Mouse (Mus musculus): Measurements from ENCODE around the gene Ttc38. TPM values are rescaled to one million over a fixed set of nuclear protein-coding genes. Genes with fewer than 3 reads are reported as not detected.
A peak's percentile ranks its signal among the peaks of the same experiment; 100 is the strongest.

The Ttc38 gene
- polyA plus RNA-seq, 1 experiment from 2014 or later: 4.2 TPM

DNA sequence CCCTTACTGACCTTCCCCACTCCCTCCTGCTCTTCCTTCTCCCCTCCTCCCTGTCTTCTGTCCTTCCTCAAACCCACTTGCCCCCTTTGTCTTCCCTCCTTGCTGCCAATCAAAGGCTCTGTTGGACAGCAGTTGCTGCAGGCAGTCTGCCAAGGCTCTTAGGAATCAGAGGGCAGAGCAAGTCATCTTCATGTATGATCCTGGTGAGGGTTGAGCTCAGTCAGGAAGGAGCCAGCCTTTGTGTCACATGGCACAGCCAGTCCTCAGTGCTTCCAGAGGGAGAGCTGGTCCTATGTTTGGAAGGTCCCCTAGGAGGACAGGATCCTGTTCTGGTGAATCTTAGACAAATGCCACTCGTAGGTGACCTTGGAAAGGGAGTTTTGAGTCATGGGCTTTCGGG, 29.2 kb upstream of the Ttc38 start:
- Histone ChIP-seq H3K27me3 (replicated peaks) (no peaks in the 10 kb centered on the region), H3K9ac (no peak overlapping the region), H3K4me2 (no peak overlapping the region), H3K9me3 (no peaks in the 10 kb centered on the region), H3K4me3 (no peak overlapping the region), H3K27ac (replicated peaks) (0 out of 2 replicates have a peak overlapping the region, but pooled peaks have one; percentile 20), H3K4me1 (peaks cover 4% of the 10 kb centered on the region), H3K36me3 (peaks cover 7% of the 10 kb centered on the region; the same call in 1 of the 2 replicates)
- ATAC-seq (ENCODE audit: extremely low read depth, insufficient number of reproducible peaks, low FRiP score, low TSS enrichment): no peak
- WGBS: 66% methylated on average over 2 of the region's 2 CpGs

- WGBS: 53% methylated on average over 4 of the region's 4 CpGs
- H3K4me3 ChIP-seq: no peak overlapping the region
Observed at GRCm38 (mm10) chr15:85806886-85807285, 25.2 kb upstream of the Ttc38 start.

DNA sequence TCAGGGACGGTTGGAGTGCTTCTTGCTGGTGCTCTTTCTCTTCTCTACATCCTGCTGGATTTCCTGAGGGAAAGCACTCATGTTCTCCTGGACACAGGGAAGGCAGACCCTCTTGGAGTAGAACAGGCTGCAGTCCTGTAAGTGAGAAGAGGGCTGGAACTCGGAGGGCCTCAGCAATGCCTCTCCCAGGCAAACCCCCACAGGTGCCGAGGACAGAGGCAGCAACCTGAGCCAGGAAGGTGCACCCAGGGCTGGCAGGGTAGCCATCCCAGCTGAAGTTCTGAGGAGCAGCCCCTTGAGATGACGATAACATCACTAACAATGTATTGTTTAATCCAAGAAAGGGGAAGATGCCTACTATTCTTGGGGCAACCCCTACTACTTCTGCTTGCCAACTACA, 24.7 kb upstream of the Ttc38 start:
- H3K27ac ChIP-seq (replicated peaks): no peak overlapping the region
- no peak overlapping the region for H3K4me2 ChIP-seq
- no peak overlapping the region for H3K4me3 ChIP-seq
- no peak for ATAC-seq (ENCODE audit: extremely low read depth, insufficient number of reproducible peaks, low FRiP score, low TSS enrichment)
- H3K36me3 ChIP-seq: peaks cover 7% of the 10 kb centered on the region; the same call in 1 of the 2 replicates
- no peaks in the 10 kb centered on the region for H3K27me3 ChIP-seq (replicated peaks)
- H3K4me1 ChIP-seq: peaks cover 30% of the 10 kb centered on the region
- no peaks in the 10 kb centered on the region for H3K9me3 ChIP-seq
- H3K9ac ChIP-seq: no peak overlapping the region
- 82% methylated on average over 4 of the region's 4 CpGs for whole genome bisulfite sequencing

More at GRCm38 (mm10) chr15:85806886-85807285, 25.2 kb upstream of the Ttc38 start:
- peaks cover 25% of the 10 kb centered on the region for H3K4me1 ChIP-seq
- H3K27me3 ChIP-seq (replicated peaks): no peaks in the 10 kb centered on the region
- no peak overlapping the region for H3K4me2 ChIP-seq
- no peaks in the 10 kb centered on the region for H3K9me3 ChIP-seq
- peaks cover 7% of the 10 kb centered on the region; the same call in 1 of the 2 replicates for H3K36me3 ChIP-seq
- H3K9ac ChIP-seq: no peak overlapping the region
- no peak overlapping the region for H3K27ac ChIP-seq (replicated peaks)
- no peak for ATAC-seq (ENCODE audit: extremely low read depth, insufficient number of reproducible peaks, low FRiP score, low TSS enrichment)

- H3K9me3 ChIP-seq: no peaks in the 10 kb centered on the region
- no peak overlapping the region for H3K4me2 ChIP-seq
- no peak overlapping the region for H3K9ac ChIP-seq
- WGBS: 82% methylated on average over 6 of the region's 6 CpGs
- peaks cover 29% of the 10 kb centered on the region for H3K4me1 ChIP-seq
- ATAC-seq (ENCODE audit: extremely low read depth, insufficient number of reproducible peaks, low FRiP score, low TSS enrichment): no peak
- H3K4me3 ChIP-seq: no peak overlapping the region
- H3K27me3 ChIP-seq (replicated peaks): no peaks in the 10 kb centered on the region
- peaks cover 7% of the 10 kb centered on the region; the same call in 1 of the 2 replicates for H3K36me3 ChIP-seq
- H3K27ac ChIP-seq (replicated peaks): no peak overlapping the region
Observed at GRCm38 (mm10) chr15:85808031-85808430, 24.1 kb upstream of the Ttc38 start.

DNA sequence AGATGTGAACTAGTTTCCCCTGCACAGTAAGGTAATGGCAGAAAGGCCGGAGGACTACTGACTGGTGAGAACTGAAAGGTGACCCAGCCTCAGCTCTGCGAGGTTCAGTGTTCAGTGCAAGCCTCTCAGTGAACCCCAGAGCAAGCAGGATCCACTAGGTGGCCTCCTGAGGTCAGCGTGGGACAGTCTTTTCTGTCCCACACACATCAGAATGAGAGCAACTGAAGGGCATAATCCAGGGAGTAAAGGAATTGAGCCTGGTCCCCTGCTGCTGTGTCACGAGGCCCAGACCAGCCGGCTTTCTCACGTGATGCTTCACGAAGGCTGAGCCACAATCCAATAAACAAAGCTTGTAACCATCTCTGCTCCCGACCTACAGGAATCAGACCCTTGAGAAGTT, 23.7 kb upstream of the Ttc38 start:
- no peak overlapping the region for H3K4me3 ChIP-seq
- no peak overlapping the region for H3K27ac ChIP-seq (replicated peaks)
- H3K4me2 ChIP-seq: no peak overlapping the region
- peaks cover 7% of the 10 kb centered on the region; the same call in 1 of the 2 replicates for H3K36me3 ChIP-seq
- no peaks in the 10 kb centered on the region for H3K27me3 ChIP-seq (replicated peaks)
- H3K4me1 ChIP-seq: peaks cover 28% of the 10 kb centered on the region
- WGBS: 58% methylated on average over 8 of the region's 8 CpGs
- no peak overlapping the region for H3K9ac ChIP-seq
- H3K9me3 ChIP-seq: no peaks in the 10 kb centered on the region
- ATAC-seq (ENCODE audit: extremely low read depth, insufficient number of reproducible peaks, low FRiP score, low TSS enrichment): no peak

DNA sequence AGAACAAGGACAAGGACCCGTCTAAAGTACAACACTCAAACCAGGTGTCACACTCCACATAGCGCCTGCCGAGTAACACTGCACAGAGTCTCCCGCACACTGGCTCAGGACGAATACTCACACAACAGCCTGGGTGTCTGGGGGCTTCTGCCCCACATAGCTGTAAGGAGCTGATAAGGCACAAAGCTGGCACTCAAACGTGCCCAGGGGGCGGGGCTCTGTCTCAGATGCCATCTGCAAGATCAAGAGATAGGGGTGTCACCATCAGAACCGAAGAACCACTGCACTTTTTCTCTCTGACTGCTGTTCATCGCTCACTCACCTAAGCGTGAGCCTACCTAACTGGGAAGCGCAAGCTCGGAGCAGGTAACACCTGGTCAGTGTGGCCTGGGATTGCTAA, 23.0 kb upstream of the Ttc38 start:
- H3K9ac ChIP-seq: no peak overlapping the region
- WGBS: 79% methylated on average over 12 of the region's 12 CpGs
- no peak for ATAC-seq (ENCODE audit: extremely low read depth, insufficient number of reproducible peaks, low FRiP score, low TSS enrichment)

DNA sequence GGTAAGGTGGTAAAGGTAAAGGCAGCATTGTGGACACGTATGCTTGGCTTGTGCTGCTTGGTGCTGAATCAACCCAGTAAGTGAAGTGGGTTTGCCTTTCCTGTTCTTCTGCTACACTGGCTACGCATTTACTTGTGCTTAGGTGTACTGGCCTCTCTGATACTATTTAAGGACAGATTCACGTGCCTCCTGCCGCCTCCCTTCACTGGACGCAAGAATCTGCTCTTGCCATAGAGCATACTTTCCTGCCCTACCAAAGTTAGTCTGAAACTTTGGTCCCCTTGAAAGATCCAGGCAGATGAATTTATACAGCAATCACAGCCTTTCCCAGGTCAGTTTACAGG, 21.7 kb upstream of the Ttc38 start:
- 53% methylated on average over 5 of the region's 5 CpGs for WGBS
- H3K4me2 ChIP-seq: peak overlapping the region; percentile 70
- H3K9me3 ChIP-seq: no peaks in the 10 kb centered on the region
- 0 out of 2 replicates have a peak, but pooled peaks cover 3% of the 10 kb centered on the region for H3K27me3 ChIP-seq (replicated peaks)
- peak overlapping the region; percentile 96 for H3K27ac ChIP-seq (replicated peaks)
- peaks cover 7% of the 10 kb centered on the region; the same call in 1 of the 2 replicates for H3K36me3 ChIP-seq
- peak overlapping the region; percentile 93 for H3K9ac ChIP-seq
- H3K4me3 ChIP-seq: peak overlapping the region; percentile 78
- no peak for ATAC-seq (ENCODE audit: extremely low read depth, insufficient number of reproducible peaks, low FRiP score, low TSS enrichment)
- H3K4me1 ChIP-seq: peaks cover 28% of the 10 kb centered on the region

More for the DNA sequence above, 23.0 kb upstream of the Ttc38 start:
- H3K4me3 ChIP-seq: no peak overlapping the region
- peaks cover 28% of the 10 kb centered on the region for H3K4me1 ChIP-seq
- H3K36me3 ChIP-seq: peaks cover 7% of the 10 kb centered on the region; the same call in 1 of the 2 replicates
- H3K9me3 ChIP-seq: no peaks in the 10 kb centered on the region
- no peak overlapping the region for H3K27ac ChIP-seq (replicated peaks)
- no peak overlapping the region for H3K4me2 ChIP-seq
- no peaks in the 10 kb centered on the region for H3K27me3 ChIP-seq (replicated peaks)

- peak; percentile 77 for ATAC-seq (ENCODE audit: extremely low read depth, insufficient number of reproducible peaks, low FRiP score, low TSS enrichment)
- Histone ChIP-seq H3K4me1 (peaks cover 28% of the 10 kb centered on the region), H3K4me3 (peak overlapping the region; percentile 78), H3K36me3 (peaks cover 7% of the 10 kb centered on the region; the same call in 1 of the 2 replicates), H3K4me2 (peak overlapping the region; percentile 70), H3K9ac (peak overlapping the region; percentile 93), H3K27me3 (replicated peaks) (0 out of 2 replicates have a peak, but pooled peaks cover 3% of the 10 kb centered on the region), H3K27ac (replicated peaks) (peak overlapping the region; percentile 96), H3K9me3 (no peaks in the 10 kb centered on the region)
- 2% methylated on average over 36 of the region's 36 CpGs for WGBS
Observed at GRCm38 (mm10) chr15:85810806-85811521, 21.1 kb upstream of the Ttc38 start.

- peak within 1 kb of the TSS; percentile 93 for H3K9ac ChIP-seq
- peak; percentile 85 for ATAC-seq (ENCODE audit: extremely low read depth, insufficient number of reproducible peaks, low FRiP score, low TSS enrichment)
- 2% methylated on average over 36 of the region's 36 CpGs for WGBS
- H3K4me3 ChIP-seq: peak within 1 kb of the TSS; percentile 78
- peaks cover 7% of the 10 kb centered on the region; the same call in 1 of the 2 replicates for H3K36me3 ChIP-seq
- peaks cover 28% of the 10 kb centered on the region for H3K4me1 ChIP-seq
- no peaks in the 10 kb centered on the region for H3K9me3 ChIP-seq
- H3K27me3 ChIP-seq (replicated peaks): 0 out of 2 replicates have a peak, but pooled peaks cover 3% of the 10 kb centered on the region
- peak within 1 kb of the TSS; percentile 70 for H3K4me2 ChIP-seq
- peak within 1 kb of the TSS; percentile 96 for H3K27ac ChIP-seq (replicated peaks)
Observed at GRCm38 (mm10) chr15:85811535-85812277, 20.4 kb upstream of the Ttc38 start, which contains the start of gene Cdpf1. TSS of gene Cdpf1 (minus strand) at chr15:85811697.

- Histone ChIP-seq H3K4me2 (no peak overlapping the region), H3K27ac (replicated peaks) (no peak overlapping the region), H3K4me1 (peaks cover 28% of the 10 kb centered on the region), H3K36me3 (no peaks in the 10 kb centered on the region), H3K4me3 (no peak overlapping the region), H3K27me3 (replicated peaks) (peaks cover 6% of the 10 kb centered on the region; the same call in 1 of the 2 replicates), H3K9ac (no peak overlapping the region), H3K9me3 (peaks cover 11% of the 10 kb centered on the region)
- no peak for ATAC-seq (ENCODE audit: extremely low read depth, insufficient number of reproducible peaks, low FRiP score, low TSS enrichment)
- WGBS: 48% methylated on average over 10 of the region's 10 CpGs
Observed at GRCm38 (mm10) chr15:85813428-85813827, 18.7 kb upstream of the Ttc38 start.
